Comparison of ENCODE assay signal across 8 mouse cellular contexts in the genomic region with DNA sequence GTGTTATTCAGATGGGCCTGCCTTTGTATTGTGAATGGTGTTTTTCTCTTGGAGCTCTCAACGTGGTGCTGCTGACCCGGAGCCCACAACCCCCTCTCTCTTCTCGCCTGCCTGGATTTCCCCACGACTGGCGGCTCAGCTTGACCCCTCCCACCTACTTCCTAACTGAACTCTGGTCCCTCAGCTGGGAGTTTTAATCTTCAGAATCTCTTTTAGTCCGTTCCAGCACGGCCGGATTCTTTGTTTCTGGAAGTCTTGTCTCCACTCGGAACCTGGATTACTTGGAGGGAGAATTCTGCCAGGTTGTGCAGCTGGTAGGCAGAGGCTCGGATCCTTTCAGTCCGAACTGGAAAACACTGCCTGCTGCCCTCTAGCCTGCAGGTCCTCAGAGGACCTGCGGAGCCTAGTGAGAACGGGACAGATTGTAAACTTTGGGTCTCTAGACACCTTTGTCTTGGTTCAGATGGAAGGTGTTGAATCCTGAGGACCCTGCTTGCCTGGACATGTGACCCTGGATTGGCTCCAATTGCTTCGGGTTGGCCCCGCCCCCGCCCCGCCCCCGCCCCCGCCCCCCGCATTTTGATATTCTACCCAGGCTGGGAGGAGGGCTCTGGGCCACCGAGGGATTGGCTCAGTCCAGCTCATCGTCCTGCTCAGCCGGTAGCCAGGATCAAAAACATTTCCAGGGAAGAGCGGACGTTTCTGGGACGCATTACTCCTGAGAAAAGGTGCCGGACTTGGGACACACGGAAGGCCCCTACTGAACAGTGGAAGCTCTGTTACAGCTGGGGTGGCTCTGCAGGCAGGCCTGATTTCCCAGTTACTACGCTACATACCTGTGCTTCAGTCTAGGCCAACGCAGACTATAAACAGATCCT. TPM values are rescaled to one million over a fixed set of nuclear protein-coding genes. Genes with fewer than 3 reads are reported as not detected.
DNase-seq lines count a peak whose midpoint lies in the region; ATAC-seq and TF ChIP-seq lines count a peak whose summit lies in the region.

Gene Cyp4f17, plus strand, starts transcription at position 200 of the 878 bp plus-strand sequence.

- no peaks in the 10 kb centered on the region for H3K9me3 ChIP-seq in ES-Bruce4 (replicated peaks; ENCODE audit: control insufficient read depth, insufficient read depth, low read length, poor library complexity, severe bottlenecking)
- no peaks in the 10 kb centered on the region for H3K9me3 ChIP-seq in forebrain, embryonic 10.5 days
- H3K9me3 ChIP-seq in stomach, postnatal 0 days (ENCODE audit: control insufficient read depth, low read length) = no peaks in the 10 kb centered on the region

- TF ChIP-seq CTCF in ES-Bruce4 (IDR thresholded peaks at IDR 0.05; ENCODE audit: low read depth, low read length) = no peak
- TF ChIP-seq CTCF in stomach, postnatal 0 days (IDR thresholded peaks at IDR 0.05; ENCODE audit: low read depth) = peak; percentile 12; the same call in 1 of the 2 replicates

- 2% methylated on average over 30 of the region's 30 CpGs for WGBS in forebrain, embryonic 10.5 days
- under 1% methylated on average over 28 of the region's 30 CpGs for WGBS in stomach, postnatal 0 days

- no peak; the same call in 1 of the 2 replicates for TF ChIP-seq EP300 in ES-Bruce4 (IDR thresholded peaks at IDR 0.05; ENCODE audit: insufficient read depth, low read depth, low read length)
- no peak for TF ChIP-seq EP300 in stomach, postnatal 0 days (optimal IDR thresholded peaks at IDR 0.05)

- peak; percentile 65 for TF ChIP-seq POLR2A in ES-Bruce4 (IDR thresholded peaks at IDR 0.05; ENCODE audit: insufficient read depth, low read length)

- DNase-seq in ZHBTc4 (ENCODE audit: low read depth, low spot score) = peak; percentile 76
- peak; percentile 88 for DNase-seq in forebrain, embryonic 10.5 days (ENCODE audit: extremely low spot score, low spot score)
- DNase-seq in heart, postnatal 14 days = peak; percentile 35 to 62
- peak; percentile 66 to 79 for DNase-seq in kidney, postnatal 4 days
- DNase-seq in stomach, postnatal 0 days (ENCODE audit: low spot score) = peak; percentile 75
- DNase-seq in spleen, postnatal 14 days (ENCODE audit: low spot score in 2 of 2) = no peak

- H3K4me3 ChIP-seq in ES-Bruce4 (ENCODE audit: low read depth, low read length) = peak within 1 kb of the TSS; percentile 81
- H3K4me3 ChIP-seq in forebrain, embryonic 10.5 days = peak within 1 kb of the TSS; percentile 58
- H3K4me3 ChIP-seq in stomach, postnatal 0 days (ENCODE audit: low read depth, low read length) = peak within 1 kb of the TSS; percentile 48

- no peaks in the 10 kb centered on the region for H3K27me3 ChIP-seq in ES-Bruce4 (ENCODE audit: control insufficient read depth, insufficient read depth, low read length, poor library complexity, severe bottlenecking)
- H3K27me3 ChIP-seq in forebrain, embryonic 10.5 days (ENCODE audit: poor library complexity, severe bottlenecking) = no peaks in the 10 kb centered on the region
- no peaks in the 10 kb centered on the region for H3K27me3 ChIP-seq in stomach, postnatal 0 days (ENCODE audit: control insufficient read depth, insufficient read depth, low read length)

- intact Hi-C loops in heart, postnatal 14 days (cut with DNase I) = no loop called here

- 0 out of 2 replicates have a peak, but pooled peaks cover 2% of the 10 kb centered on the region for H3K36me3 ChIP-seq in ES-Bruce4 (ENCODE audit: control insufficient read depth, insufficient read depth, low read length, poor library complexity, severe bottlenecking)
- peaks cover 4% of the 10 kb centered on the region; the same call in 1 of the 2 replicates for H3K36me3 ChIP-seq in forebrain, embryonic 10.5 days (replicated peaks)
- H3K36me3 ChIP-seq in stomach, postnatal 0 days (ENCODE audit: control insufficient read depth, insufficient read depth, low read length) = no peaks in the 10 kb centered on the region; the same call in 1 of the 2 replicates

- H3K4me1 ChIP-seq in ES-Bruce4 (ENCODE audit: control insufficient read depth, insufficient read depth, low read length) = no peaks in the 10 kb centered on the region
- peaks cover 23% of the 10 kb centered on the region for H3K4me1 ChIP-seq in forebrain, embryonic 10.5 days
- 0 out of 2 replicates have a peak, but pooled peaks cover 2% of the 10 kb centered on the region for H3K4me1 ChIP-seq in stomach, postnatal 0 days (replicated peaks; ENCODE audit: control insufficient read depth, insufficient read depth)

- peak; percentile 31 for ATAC-seq in megakaryocyte-erythroid progenitor cell, adult 5-6 weeks (replicated peaks; ENCODE audit: low FRiP score, low TSS enrichment, poor library complexity, severe bottlenecking)
- ATAC-seq in stomach, postnatal 0 days (ENCODE audit: low FRiP score, low TSS enrichment) = peak; percentile 80

- peak within 1 kb of the TSS; percentile 94 for H3K9ac ChIP-seq in ES-Bruce4 (ENCODE audit: low read depth, poor library complexity, severe bottlenecking)
- peak within 1 kb of the TSS; percentile 66 for H3K9ac ChIP-seq in stomach, postnatal 0 days (ENCODE audit: low read length)

- H3K4me2 ChIP-seq in stomach, postnatal 0 days (replicated peaks; ENCODE audit: low read depth) = peak within 1 kb of the TSS; percentile 78

- H3K27ac ChIP-seq in ES-Bruce4 (ENCODE audit: insufficient read depth, low read length) = peak within 1 kb of the TSS; percentile 97
- H3K27ac ChIP-seq in forebrain, embryonic 10.5 days = peak within 1 kb of the TSS; percentile 90
- peak within 1 kb of the TSS; percentile 70 for H3K27ac ChIP-seq in stomach, postnatal 0 days (replicated peaks)

RNA-seq across cellular contexts. Expression of gene Cyp4f17, which starts in this region (rescaled TPM):
- polyA plus RNA-seq in ES-Bruce4 (2011; ENCODE audit: insufficient read depth, insufficient read length, low read depth, missing spikeins) = 10.4 and 11.5 TPM in 2 replicates
- polyA plus RNA-seq in forebrain, embryonic 10.5 days (2016; fragmentation: Nextera tagmentation; extraction: Ambion mirVana) = 7.0 and 7.5 TPM in 2 replicates
- total RNA-seq in heart, postnatal 14 days (2021) = 1 to 10 TPM; 5.2 to 6.7 TPM
- total RNA-seq in megakaryocyte-erythroid progenitor cell, adult 5-6 weeks (2014; fragmentation: Nextera tagmentation) = 3.1 TPM in 1 of 2 replicates, not detected in the other
- total RNA-seq in megakaryocyte-erythroid progenitor cell, adult 5-6 weeks (2017) = not detected in 2 replicates
- 3.5 and 3.8 TPM in 2 replicates for polyA plus RNA-seq in stomach, postnatal 0 days (2015; fragmentation: Nextera tagmentation; extraction: Ambion mirVana)

Comparison
In these comparisons a context has a peak if more than half of its experiments do, and no peak if none do; other contexts are left out.
1. DNase-seq: peak in ZHBTc4 (single experiment), forebrain, embryonic 10.5 days (single experiment), heart, postnatal 14 days (2 of 2), kidney, postnatal 4 days (2 of 2) and stomach, postnatal 0 days (single experiment); none in spleen, postnatal 14 days (0 of 2).
2. Peak in every context shown above with its lines, with median percentiles within 50 percentile points of each other: H3K27ac ChIP-seq and H3K4me3 ChIP-seq.